Mouse (Mus musculus) spleen, adult 2 months (tissue): ENCODE measurements around the gene Pes1.

Experiments
- CTCF ChIP-seq: fragments of 200-500 bp; IDR thresholded peaks from 2 replicates; pipeline ENCODE4 v1.5.1; 2011; ENCODE audit warnings: mild to moderate bottlenecking, inconsistent platforms; ENCODE audit not compliant: insufficient read depth, insufficient read length, insufficient replicate concordance; ENCODE audit errors: extremely low read depth
- POLR2A ChIP-seq: fragments of 200-500 bp; IDR thresholded peaks from 2 replicates; pipeline ENCODE4 v1.6.1; 2011; ENCODE audit warnings: low read depth, low read length, inconsistent platforms

DNA sequence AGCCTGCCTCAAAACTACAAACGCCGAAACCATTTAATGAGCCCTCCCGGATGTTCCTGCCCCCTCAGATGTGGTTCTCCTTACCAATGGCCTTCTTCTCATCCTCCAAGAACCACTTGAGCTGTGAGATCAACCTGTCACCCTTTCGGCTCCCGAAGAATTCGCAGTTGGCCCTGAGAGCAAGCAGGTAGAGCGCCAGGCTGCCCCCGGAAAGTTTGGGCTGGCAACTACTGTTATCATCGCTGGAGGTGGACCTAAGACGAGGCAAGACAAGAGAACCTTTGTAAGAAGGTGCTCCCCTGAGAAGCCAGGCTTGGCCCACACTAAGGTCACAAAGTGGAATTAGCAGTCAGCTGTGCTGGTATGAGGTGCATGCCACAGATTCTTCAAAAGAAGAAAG lies 37.9 kb upstream of the Pes1 start:
- TF ChIP-seq POLR2A (no peak), CTCF (no peak)
